Mouse (Mus musculus): ENCODE results near the gene Gm21093.
"Not testable (repeated sequence)": the region's sequence is repeated elsewhere in the genome, so short reads cannot be mapped to it uniquely, and the experiment has no call there.

The Gm21093 gene

DNA sequence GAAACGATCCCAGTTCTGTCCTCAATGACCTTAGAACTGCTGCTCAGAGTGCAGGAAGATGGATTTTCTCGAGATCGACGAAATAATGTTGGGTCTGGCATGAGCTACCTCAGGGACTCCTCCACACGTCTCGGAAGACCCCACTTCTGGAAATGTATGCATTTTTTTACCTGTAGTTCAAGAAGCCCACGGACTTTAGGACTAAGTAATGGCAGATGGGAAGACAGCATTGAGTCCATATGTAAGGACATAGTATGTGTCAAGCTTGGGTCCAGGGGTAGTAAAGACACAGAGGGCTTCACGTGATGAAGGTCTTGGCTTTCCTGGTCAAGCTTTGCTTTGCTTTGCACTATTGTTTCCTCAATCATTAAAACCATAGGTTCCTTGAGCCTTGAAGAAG lies at the start of gene Gm21093:
TSS of gene Gm21093 (minus strand) at position 101 of the 400 bp plus-strand sequence.
- not testable (repeated sequence) for DNase-seq (ENCODE audit: low read depth, low spot score)
